Mouse (Mus musculus): ENCODE results near the gene Slc17a7. TPM values are rescaled to one million over a fixed set of nuclear protein-coding genes. Genes with fewer than 3 reads are reported as not detected.
"Not testable (repeated sequence)": the region's sequence is repeated elsewhere in the genome, so short reads cannot be mapped to it uniquely, and the experiment has no call there.

Slc17a7 gene
- polyA plus RNA-seq, 1 experiment = 3.6 TPM

- Histone ChIP-seq H3K4me2 (ENCODE audit: low read depth) (no peak overlapping the region), H3K79me2 (ENCODE audit: control insufficient read depth, insufficient read depth) (peaks cover 3% of the 10 kb centered on the region), H3ac (ENCODE audit: control insufficient read depth, insufficient read length) (no peak overlapping the region), H3K27me3 (ENCODE audit: control insufficient read depth, insufficient read depth, insufficient read length) (no peaks in the 10 kb centered on the region), H3K4me3 (no peak overlapping the region), H3K36me3 (ENCODE audit: control insufficient read depth, insufficient read depth) (no peaks in the 10 kb centered on the region)
- TF ChIP-seq MYOG (IDR thresholded peaks at IDR 0.05; ENCODE audit: control insufficient read depth in 1 of 3, insufficient read depth in 1 of 3, insufficient read length in 2 of 3, low read depth in 2 of 3) (no peak), SRF (IDR thresholded peaks at IDR 0.05; ENCODE audit: control insufficient read depth, insufficient read length, low read depth) (no peak), MYOD1 (IDR thresholded peaks at IDR 0.05; ENCODE audit: control insufficient read depth in 1 of 3, insufficient read length in 2 of 3, low read depth in 2 of 3) (no peak), TCF3 (IDR thresholded peaks at IDR 0.05; ENCODE audit: insufficient read length, low read depth) (no peak), USF1 (IDR thresholded peaks at IDR 0.05; ENCODE audit: low read depth) (no peak), TCF12 (IDR thresholded peaks at IDR 0.05; ENCODE audit: insufficient read depth, poor library complexity, severe bottlenecking) (no peak), REST (IDR thresholded peaks at IDR 0.05; ENCODE audit: insufficient read depth, insufficient read length) (no peak), POLR2AphosphoS2 (IDR thresholded peaks at IDR 0.05; ENCODE audit: insufficient read length, low read depth) (no peak), MAX (IDR thresholded peaks at IDR 0.05; ENCODE audit: low read depth) (no peak), CEBPB (IDR thresholded peaks at IDR 0.05; ENCODE audit: insufficient read depth, poor library complexity, severe bottlenecking) (no peak), POLR2A (IDR thresholded peaks at IDR 0.05; ENCODE audit: insufficient read length, low read depth) (no peak), E2F4 (IDR thresholded peaks at IDR 0.05; ENCODE audit: insufficient read depth) (no peak)
These were observed 12.4 kb upstream of the Slc17a7 start for GRCm38 (mm10) chr7:45151303-45151702.

GRCm38 (mm10) chr7:45153052-45153451, 10.7 kb upstream of the Slc17a7 start:
- H3K4me3 ChIP-seq = peak overlapping the region; percentile 86

GRCm38 (mm10) chr7:45153586-45153985, 10.2 kb upstream of the Slc17a7 start:
- peaks cover 3% of the 10 kb centered on the region for H3K79me2 ChIP-seq (ENCODE audit: control insufficient read depth, insufficient read depth)
- peak overlapping the region; percentile 97 for H3K4me2 ChIP-seq (ENCODE audit: low read depth)
- H3K27me3 ChIP-seq (ENCODE audit: control insufficient read depth, insufficient read depth, insufficient read length) = no peaks in the 10 kb centered on the region
- H3K36me3 ChIP-seq (ENCODE audit: control insufficient read depth, insufficient read depth) = no peaks in the 10 kb centered on the region
- peak overlapping the region; percentile 86 for H3K4me3 ChIP-seq
- TF ChIP-seq E2F4 (IDR thresholded peaks at IDR 0.05; ENCODE audit: insufficient read depth) (no peak), MYOG (IDR thresholded peaks at IDR 0.05; ENCODE audit: control insufficient read depth in 1 of 3, insufficient read depth in 1 of 3, insufficient read length in 2 of 3, low read depth in 2 of 3) (no peak), CEBPB (IDR thresholded peaks at IDR 0.05; ENCODE audit: insufficient read depth, poor library complexity, severe bottlenecking) (no peak), USF1 (IDR thresholded peaks at IDR 0.05; ENCODE audit: low read depth) (no peak), REST (IDR thresholded peaks at IDR 0.05; ENCODE audit: insufficient read depth, insufficient read length) (no peak), TCF12 (IDR thresholded peaks at IDR 0.05; ENCODE audit: insufficient read depth, poor library complexity, severe bottlenecking) (no peak), POLR2AphosphoS2 (IDR thresholded peaks at IDR 0.05; ENCODE audit: insufficient read length, low read depth) (no peak), POLR2A (IDR thresholded peaks at IDR 0.05; ENCODE audit: insufficient read length, low read depth) (no peak), MAX (IDR thresholded peaks at IDR 0.05; ENCODE audit: low read depth) (no peak)
- peak overlapping the region; percentile 20 for H3ac ChIP-seq (ENCODE audit: control insufficient read depth, insufficient read length)

More at GRCm38 (mm10) chr7:45153052-45153451, 10.7 kb upstream of the Slc17a7 start:
- H3K36me3 ChIP-seq (ENCODE audit: control insufficient read depth, insufficient read depth); H3ac ChIP-seq (ENCODE audit: control insufficient read depth, insufficient read length); H3K79me2 ChIP-seq (ENCODE audit: control insufficient read depth, insufficient read depth); H3K27me3 ChIP-seq (ENCODE audit: control insufficient read depth, insufficient read depth, insufficient read length): not testable (repeated sequence)
- H3K4me2 ChIP-seq (ENCODE audit: low read depth) = peak overlapping the region; percentile 97

GRCm38 (mm10) chr7:45154096-45154992, 9.4 kb upstream of the Slc17a7 start, which contains the start of the genes Pih1d1 and Aldh16a1:
Pih1d1 (plus strand) TSS chr7:45154303.
Aldh16a1 (minus strand) TSS chr7:45154584.
- Histone ChIP-seq H3ac (ENCODE audit: control insufficient read depth, insufficient read length) (peak within 1 kb of the TSS; percentile 20), H3K4me2 (ENCODE audit: low read depth) (peak within 1 kb of the TSS; percentile 97), H3K79me2 (ENCODE audit: control insufficient read depth, insufficient read depth) (peaks cover 3% of the 10 kb centered on the region), H3K27me3 (ENCODE audit: control insufficient read depth, insufficient read depth, insufficient read length) (no peaks in the 10 kb centered on the region), H3K4me3 (peak within 1 kb of the TSS; percentile 86), H3K36me3 (ENCODE audit: control insufficient read depth, insufficient read depth) (no peaks in the 10 kb centered on the region)
- TF ChIP-seq POLR2A (IDR thresholded peaks at IDR 0.05; ENCODE audit: insufficient read length, low read depth) = peak; percentile 90
- TF ChIP-seq TCF3 (IDR thresholded peaks at IDR 0.05; ENCODE audit: insufficient read length, low read depth) = no peak
- TF ChIP-seq MAX (IDR thresholded peaks at IDR 0.05; ENCODE audit: low read depth) = no peak
- peak; percentile 71 for TF ChIP-seq E2F4 (IDR thresholded peaks at IDR 0.05; ENCODE audit: insufficient read depth)
- TF ChIP-seq MYOG (IDR thresholded peaks at IDR 0.05; ENCODE audit: control insufficient read depth in 1 of 3, insufficient read depth in 1 of 3, insufficient read length in 2 of 3, low read depth in 2 of 3) = no peak
- TF ChIP-seq SRF (IDR thresholded peaks at IDR 0.05; ENCODE audit: control insufficient read depth, insufficient read length, low read depth) = peak; percentile 94
- TF ChIP-seq POLR2AphosphoS2 (IDR thresholded peaks at IDR 0.05; ENCODE audit: insufficient read length, low read depth) = peak; percentile 94
- TF ChIP-seq MYOD1 (IDR thresholded peaks at IDR 0.05; ENCODE audit: control insufficient read depth in 1 of 3, insufficient read length in 2 of 3, low read depth in 2 of 3) = no peak
- no peak for TF ChIP-seq TCF12 (IDR thresholded peaks at IDR 0.05; ENCODE audit: insufficient read depth, poor library complexity, severe bottlenecking)
- no peak for TF ChIP-seq CEBPB (IDR thresholded peaks at IDR 0.05; ENCODE audit: insufficient read depth, poor library complexity, severe bottlenecking)
- no peak for TF ChIP-seq REST (IDR thresholded peaks at IDR 0.05; ENCODE audit: insufficient read depth, insufficient read length)
- TF ChIP-seq USF1 (IDR thresholded peaks at IDR 0.05; ENCODE audit: low read depth) = peak; percentile 39

All from myocyte (in vitro differentiated cells).